Mouse (Mus musculus) heart, embryonic 15.5 days (tissue): ENCODE results near the gene Olfr71. TPM values are rescaled to one million over a fixed set of nuclear protein-coding genes. Genes with fewer than 3 reads are reported as not detected.

Experiments
- ATAC-seq: fragments of 200-750 bp; cut with Nextera tagmentation; replicated peaks from 2 replicates; pipeline ENCODE4 v1.8.0; 2017; ENCODE audit warnings: low read depth, moderate TSS enrichment; ENCODE audit not compliant: insufficient number of reproducible peaks, insufficient read depth, low FRiP score
- H3K27ac ChIP-seq: fragments of 300-500 bp; sonication (generic); 2 replicates; pipeline ENCODE4 v1.5.1; 2015; ENCODE audit warnings: mild to moderate bottlenecking, inconsistent platforms
- H3K27me3 ChIP-seq: fragments of 300-500 bp; sonication (generic); 2 replicates; pipeline ENCODE4 v1.6.1; 2015; ENCODE audit warnings: inconsistent platforms
- H3K36me3 ChIP-seq: fragments of 300-500 bp; sonication (generic); 2 replicates; pipeline ENCODE4 v1.6.1; 2015; ENCODE audit warnings: mild to moderate bottlenecking, inconsistent platforms
- H3K4me1 ChIP-seq: fragments of 300-500 bp; sonication (generic); replicated peaks from 2 replicates; pipeline ENCODE4 v1.6.1; 2015; ENCODE audit warnings: inconsistent platforms
- H3K4me2 ChIP-seq: fragments of 300-500 bp; sonication (generic); 2 replicates; pipeline ENCODE4 v1.6.1; 2015; ENCODE audit warnings: inconsistent platforms, mild to moderate bottlenecking, moderate library complexity
- H3K4me3 ChIP-seq: fragments of 300-500 bp; sonication (generic); 2 replicates; pipeline ENCODE4 v1.5.1; 2015; ENCODE audit warnings: mild to moderate bottlenecking, inconsistent platforms
- H3K9ac ChIP-seq: fragments of 300-500 bp; sonication (generic); 2 replicates; pipeline ENCODE4 v1.6.1; 2015; ENCODE audit warnings: mild to moderate bottlenecking, inconsistent platforms
- H3K9me3 ChIP-seq: fragments of 300-500 bp; sonication (generic); replicated peaks from 2 replicates; pipeline ENCODE4 v1.6.1; 2016; ENCODE audit warnings: inconsistent platforms
- WGBS: fragments of 180-500 bp; shearing (Covaris S2); methylation state at CpG from one replicate; pipeline ENCODE4 v1.1.7; 2015; ENCODE audit warnings: mixed read lengths; 5-methylcytosine and 5-hydroxymethylcytosine counted together
- polyA plus RNA-seq: library from polyadenylated mRNA; unstranded; fragments of >200 nt; fragmentation: Nextera tagmentation; extraction: Ambion mirVana; gene quantifications from 2 replicates; pipeline ENCODE4 v1.2.1, GENCODE M21; 2015

Olfr71 gene
- not detected in 2 replicates for polyA plus RNA-seq

GRCm38 (mm10) chr4:43709869-43710268 is at the start of gene Olfr71:
Gene Olfr71 (minus strand): TSS chr4:43710255.
- H3K9me3 ChIP-seq = no peaks in the 10 kb centered on the region
- H3K27me3 ChIP-seq = 0 out of 2 replicates have a peak, but pooled peaks cover 3% of the 10 kb centered on the region
- 58% methylated on average over 6 of the region's 6 CpGs for WGBS
- no peak within 1 kb of the TSS for H3K4me2 ChIP-seq
- H3K4me3 ChIP-seq = no peak within 1 kb of the TSS
- H3K27ac ChIP-seq = no peak within 1 kb of the TSS
- no peak within 1 kb of the TSS for H3K9ac ChIP-seq
- H3K4me1 ChIP-seq = peaks cover 6% of the 10 kb centered on the region
- no peaks in the 10 kb centered on the region for H3K36me3 ChIP-seq
- ATAC-seq = no peak

DNA sequence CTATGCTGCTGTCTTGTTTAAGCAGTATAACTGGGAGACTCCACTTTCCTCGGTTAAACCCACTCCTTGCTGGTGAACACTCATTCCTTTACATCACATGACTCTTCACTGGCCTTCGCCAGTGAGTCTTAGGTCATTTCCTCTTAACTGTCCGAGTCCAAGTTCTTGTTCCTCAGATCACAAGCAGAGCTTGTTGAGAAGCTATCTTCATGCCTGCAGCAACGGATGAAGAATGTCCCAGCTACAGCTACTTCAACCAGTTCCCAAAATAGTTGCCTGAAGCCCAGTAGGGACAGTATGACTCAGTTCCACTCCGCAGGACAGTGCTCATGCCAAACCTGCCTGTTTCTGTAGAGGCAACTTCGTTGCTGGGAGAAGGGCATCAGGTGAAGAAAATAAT is 47.2 kb upstream of the Olfr71 start:
- H3K4me1 ChIP-seq = peaks cover 9% of the 10 kb centered on the region
- H3K9me3 ChIP-seq = no peaks in the 10 kb centered on the region
- H3K9ac ChIP-seq = no peak overlapping the region
- H3K4me3 ChIP-seq = no peak overlapping the region
- 29% methylated on average over 6 of the region's 6 CpGs for WGBS
- H3K27ac ChIP-seq = peak overlapping the region; percentile 62
- H3K36me3 ChIP-seq = no peaks in the 10 kb centered on the region
- no peaks in the 10 kb centered on the region; the same call in 1 of the 2 replicates for H3K27me3 ChIP-seq
- H3K4me2 ChIP-seq = no peak overlapping the region
- ATAC-seq = 0 out of 2 replicates have a peak, but pooled peaks have one; percentile 39

- 11% methylated on average over 6 of the region's 6 CpGs for WGBS
These were observed 35.1 kb upstream of the Olfr71 start for GRCm38 (mm10) chr4:43745187-43745586.

DNA sequence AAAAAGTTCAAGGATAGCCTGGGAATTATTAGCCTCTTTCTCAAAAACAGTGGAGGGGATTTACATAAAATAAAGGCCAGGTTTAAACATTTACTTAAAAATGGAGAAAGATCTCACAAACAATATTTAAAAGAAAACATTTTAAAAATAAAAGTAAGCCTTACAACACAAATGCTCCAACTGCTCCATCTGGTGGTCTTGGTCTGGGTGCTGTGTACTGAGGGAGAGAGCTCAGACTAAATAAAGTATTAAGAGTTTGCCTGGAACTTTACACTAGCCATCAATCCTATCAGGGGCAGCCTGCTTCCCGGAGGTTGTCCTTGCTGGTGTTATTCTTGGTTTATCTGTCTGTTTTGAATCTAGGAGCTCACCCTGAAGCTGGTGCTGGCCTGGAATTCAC is 33.0 kb upstream of the Olfr71 start:
- Histone ChIP-seq H3K27me3 (no peaks in the 10 kb centered on the region), H3K27ac (no peak overlapping the region), H3K36me3 (no peaks in the 10 kb centered on the region), H3K4me3 (no peak overlapping the region), H3K9ac (no peak overlapping the region), H3K4me1 (peaks cover 5% of the 10 kb centered on the region; the same call in 1 of the 2 replicates), H3K9me3 (no peaks in the 10 kb centered on the region), H3K4me2 (no peak overlapping the region)
- 17% methylated on average over 1 of the region's 1 CpGs for WGBS
- no peak for ATAC-seq

More at GRCm38 (mm10) chr4:43745187-43745586, 35.1 kb upstream of the Olfr71 start:
- H3K27ac ChIP-seq = no peak overlapping the region
- ATAC-seq = no peak
- H3K9ac ChIP-seq = no peak overlapping the region
- H3K4me2 ChIP-seq = no peak overlapping the region
- H3K4me1 ChIP-seq = peaks cover 5% of the 10 kb centered on the region; the same call in 1 of the 2 replicates
- no peak overlapping the region for H3K4me3 ChIP-seq
- no peaks in the 10 kb centered on the region for H3K27me3 ChIP-seq
- no peaks in the 10 kb centered on the region for H3K9me3 ChIP-seq
- H3K36me3 ChIP-seq = no peaks in the 10 kb centered on the region

DNA sequence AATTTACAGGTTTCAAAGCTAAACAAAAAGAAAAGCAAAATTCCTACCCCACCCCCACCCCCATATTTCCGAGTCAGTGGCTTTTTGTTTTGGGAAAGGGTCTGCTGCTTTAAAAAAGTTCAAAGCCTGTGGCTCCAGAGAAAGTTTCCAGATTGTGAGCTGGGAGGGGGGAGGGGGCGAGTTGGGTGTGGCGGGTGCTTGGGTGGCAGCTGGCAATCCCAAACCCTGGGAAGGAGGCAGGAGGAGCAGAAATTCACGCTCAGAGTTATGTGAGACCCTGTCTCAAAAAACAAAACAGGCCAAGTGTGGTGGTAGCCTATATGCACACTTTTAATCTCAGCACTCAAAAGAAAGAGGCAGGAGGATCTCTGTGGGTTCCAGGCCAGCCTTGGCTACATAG is 32.6 kb upstream of the Olfr71 start:
- no peaks in the 10 kb centered on the region for H3K9me3 ChIP-seq
- peaks cover 5% of the 10 kb centered on the region; the same call in 1 of the 2 replicates for H3K4me1 ChIP-seq
- WGBS = 33% methylated on average over 4 of the region's 4 CpGs
- no peak overlapping the region for H3K27ac ChIP-seq
- no peak overlapping the region for H3K4me2 ChIP-seq
- no peak for ATAC-seq
- H3K9ac ChIP-seq = no peak overlapping the region
- no peaks in the 10 kb centered on the region for H3K36me3 ChIP-seq
- H3K4me3 ChIP-seq = no peak overlapping the region
- no peaks in the 10 kb centered on the region for H3K27me3 ChIP-seq

DNA sequence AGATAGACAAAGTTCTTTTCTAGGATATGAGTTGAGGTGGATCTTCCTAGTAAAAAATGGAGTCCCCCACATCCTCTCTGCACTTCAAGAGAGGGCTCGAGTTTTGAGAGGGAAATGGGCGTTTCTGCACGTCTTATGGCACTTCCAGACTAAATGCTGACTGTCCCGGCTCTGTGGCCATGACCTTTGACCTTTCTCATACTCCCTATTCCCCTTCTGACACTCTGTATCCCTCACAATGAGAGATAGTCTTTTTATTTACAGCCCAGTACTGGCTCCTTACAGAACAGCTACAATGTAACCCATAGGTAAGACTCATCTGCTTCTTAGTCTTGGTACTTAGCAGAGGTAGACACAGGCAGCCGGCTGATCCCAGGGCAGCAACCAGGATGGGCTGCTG is 31.5 kb upstream of the Olfr71 start:
- H3K27me3 ChIP-seq = no peaks in the 10 kb centered on the region
- H3K36me3 ChIP-seq = no peaks in the 10 kb centered on the region
- no peaks in the 10 kb centered on the region for H3K9me3 ChIP-seq
- no peak overlapping the region for H3K27ac ChIP-seq
- ATAC-seq = no peak
- H3K9ac ChIP-seq = no peak overlapping the region
- no peak overlapping the region for H3K4me2 ChIP-seq
- H3K4me3 ChIP-seq = no peak overlapping the region
- no peaks in the 10 kb centered on the region for H3K4me1 ChIP-seq
- WGBS = 67% methylated on average over 5 of the region's 5 CpGs

- H3K9ac ChIP-seq = no peak overlapping the region
- H3K4me2 ChIP-seq = no peak overlapping the region
- no peaks in the 10 kb centered on the region for H3K36me3 ChIP-seq
- no peaks in the 10 kb centered on the region for H3K9me3 ChIP-seq
- 58% methylated on average over 8 of the region's 8 CpGs for WGBS
- no peaks in the 10 kb centered on the region for H3K4me1 ChIP-seq
- H3K4me3 ChIP-seq = no peak overlapping the region
- no peak overlapping the region for H3K27ac ChIP-seq
- no peak for ATAC-seq
- no peaks in the 10 kb centered on the region for H3K27me3 ChIP-seq
These were observed 29.1 kb upstream of the Olfr71 start for GRCm38 (mm10) chr4:43738989-43739674.

GRCm38 (mm10) chr4:43737144-43737543 is 27.1 kb upstream of the Olfr71 start:
- Histone ChIP-seq H3K4me2 (no peak overlapping the region), H3K4me3 (no peak overlapping the region), H3K9ac (no peak overlapping the region), H3K27me3 (no peaks in the 10 kb centered on the region), H3K4me1 (peaks cover 9% of the 10 kb centered on the region), H3K27ac (no peak overlapping the region), H3K9me3 (no peaks in the 10 kb centered on the region), H3K36me3 (no peaks in the 10 kb centered on the region)
- 64% methylated on average over 6 of the region's 6 CpGs for WGBS
- no peak for ATAC-seq

- Histone ChIP-seq H3K36me3 (no peaks in the 10 kb centered on the region), H3K4me2 (no peak overlapping the region), H3K27ac (0 out of 2 replicates have a peak overlapping the region, but pooled peaks have one; percentile 17), H3K9me3 (no peaks in the 10 kb centered on the region), H3K4me1 (peaks cover 38% of the 10 kb centered on the region), H3K9ac (no peak overlapping the region), H3K27me3 (no peaks in the 10 kb centered on the region), H3K4me3 (no peak overlapping the region)
- WGBS = 59% methylated on average over 5 of the region's 5 CpGs
- ATAC-seq = no peak
These were observed 23.1 kb upstream of the Olfr71 start for GRCm38 (mm10) chr4:43733186-43733585.

DNA sequence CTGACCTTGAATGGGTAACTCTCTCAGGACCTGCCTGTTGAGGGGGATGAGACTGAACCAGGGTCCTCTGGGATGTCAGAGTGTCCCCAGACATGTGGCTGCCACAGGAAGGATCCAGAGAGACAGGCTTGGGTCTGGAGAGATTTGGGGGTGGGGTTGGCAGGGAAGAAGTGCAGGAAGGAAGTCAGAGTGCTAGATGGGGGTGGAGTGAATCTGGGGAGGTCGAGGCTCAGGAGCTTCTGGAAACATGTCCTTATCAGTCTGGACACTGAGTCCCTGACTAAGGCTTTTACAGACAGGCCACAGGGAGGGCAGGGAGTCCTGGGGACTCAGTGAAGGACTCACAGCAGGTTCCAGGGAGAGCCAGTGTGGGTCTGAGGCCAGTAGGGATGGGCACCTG is 22.1 kb upstream of the Olfr71 start:
- no peak overlapping the region for H3K27ac ChIP-seq
- no peak overlapping the region for H3K9ac ChIP-seq
- H3K9me3 ChIP-seq = no peaks in the 10 kb centered on the region
- no peak for ATAC-seq
- peaks cover 48% of the 10 kb centered on the region for H3K4me1 ChIP-seq
- H3K4me3 ChIP-seq = no peak overlapping the region
- H3K36me3 ChIP-seq = no peaks in the 10 kb centered on the region
- WGBS = 5% methylated on average over 1 of the region's 1 CpGs
- H3K4me2 ChIP-seq = no peak overlapping the region
- no peaks in the 10 kb centered on the region for H3K27me3 ChIP-seq

GRCm38 (mm10) chr4:43730750-43731297 is 20.8 kb upstream of the Olfr71 start:
- Histone ChIP-seq H3K9ac (no peak overlapping the region), H3K4me3 (no peak overlapping the region), H3K9me3 (no peaks in the 10 kb centered on the region), H3K27ac (peak overlapping the region; percentile 84), H3K36me3 (no peaks in the 10 kb centered on the region), H3K27me3 (no peaks in the 10 kb centered on the region), H3K4me2 (peak overlapping the region; percentile 24; the same call in 1 of the 2 replicates), H3K4me1 (peaks cover 57% of the 10 kb centered on the region)
- WGBS = 58% methylated on average over 21 of the region's 21 CpGs
- no peak for ATAC-seq
